Mouse (Mus musculus) forebrain, embryonic 16.5 days (tissue): ENCODE data around the gene Cnn3. TPM values are rescaled to one million over a fixed set of nuclear protein-coding genes. Genes with fewer than 3 reads are reported as not detected.
A peak's percentile ranks its signal among the peaks of the same experiment; 100 is the strongest.

Experiments
- ATAC-seq: fragments of 200-750 bp; cut with Nextera tagmentation; 2 replicates; pipeline ENCODE4 v1.8.0; 2017; ENCODE audit warnings: mild to moderate bottlenecking, moderate library complexity
- H3K27ac ChIP-seq: fragments of 300-500 bp; sonication (generic); 2 replicates; pipeline ENCODE4 v1.5.1; 2014; ENCODE audit warnings: low read length, control low read depth
- H3K27me3 ChIP-seq: fragments of 300-500 bp; sonication (generic); replicated peaks from 2 replicates; pipeline ENCODE4 v1.6.1; 2014; ENCODE audit warnings: low read length; ENCODE audit not compliant: control insufficient read depth, insufficient read depth
- H3K36me3 ChIP-seq: fragments of 300-500 bp; sonication (generic); 2 replicates; pipeline ENCODE4 v1.6.1; 2014; ENCODE audit not compliant: control insufficient read depth, insufficient read depth
- H3K4me1 ChIP-seq: fragments of 300-500 bp; sonication (generic); replicated peaks from 2 replicates; pipeline ENCODE4 v1.6.1; 2014; ENCODE audit warnings: low read length; ENCODE audit not compliant: control insufficient read depth, insufficient read depth
- H3K4me2 ChIP-seq: fragments of 300-500 bp; sonication (generic); 2 replicates; pipeline ENCODE4 v1.6.1; 2014; ENCODE audit warnings: mild to moderate bottlenecking, low read length, control low read depth
- H3K4me3 ChIP-seq: fragments of 300-500 bp; sonication (generic); replicated peaks from 2 replicates; pipeline ENCODE4 v1.5.1; 2014; ENCODE audit warnings: mild to moderate bottlenecking, low read length, control low read depth
- H3K9ac ChIP-seq: fragments of 300-500 bp; sonication (generic); replicated peaks from 2 replicates; pipeline ENCODE4 v1.6.1; 2014; ENCODE audit warnings: low read depth, low read length, control low read depth
- H3K9me3 ChIP-seq: fragments of 300-500 bp; sonication (generic); 2 replicates; pipeline ENCODE4 v1.6.1; 2016; ENCODE audit warnings: low read length; ENCODE audit not compliant: control insufficient read depth
- WGBS: fragments of 180-500 bp; shearing (Covaris S2); extraction: QIAGEN DNeasy Blood & Tissue Kit; methylation state at CpG from one replicate; pipeline ENCODE4 v1.1.7; 2014; 5-methylcytosine and 5-hydroxymethylcytosine counted together
- polyA plus RNA-seq: library from polyadenylated mRNA; unstranded; fragments of >200 nt; fragmentation: Nextera tagmentation; extraction: Ambion mirVana; gene quantifications from 2 replicates; pipeline ENCODE4 v1.2.1, GENCODE M21; 2015

Gene Cnn3
- polyA plus RNA-seq, 1 experiment from 2014 or later = 554 TPM

GRCm38 (mm10) chr3:121469185-121469975, 43.1 kb downstream of the Cnn3 start:
- Histone ChIP-seq H3K9me3 (no peaks in the 10 kb centered on the region), H3K4me1 (peaks cover 17% of the 10 kb centered on the region), H3K27ac (no peak overlapping the region), H3K4me2 (no peak overlapping the region), H3K4me3 (no peak overlapping the region), H3K27me3 (no peaks in the 10 kb centered on the region), H3K9ac (no peak overlapping the region), H3K36me3 (no peaks in the 10 kb centered on the region)
- ATAC-seq = peak; percentile 75
- WGBS = 5% methylated on average over 13 of the region's 13 CpGs

GRCm38 (mm10) chr3:121471703-121472102, 45.4 kb downstream of the Cnn3 start:
- WGBS = 76% methylated on average over 11 of the region's 11 CpGs
- Histone ChIP-seq H3K9ac (no peak overlapping the region), H3K27me3 (no peaks in the 10 kb centered on the region), H3K36me3 (no peaks in the 10 kb centered on the region), H3K4me2 (no peak overlapping the region), H3K4me1 (peaks cover 9% of the 10 kb centered on the region), H3K4me3 (no peak overlapping the region), H3K27ac (no peak overlapping the region), H3K9me3 (no peaks in the 10 kb centered on the region)
- no peak for ATAC-seq

GRCm38 (mm10) chr3:121474738-121475137, 48.4 kb downstream of the Cnn3 start:
- Histone ChIP-seq H3K9me3 (no peaks in the 10 kb centered on the region), H3K27ac (no peak overlapping the region), H3K4me2 (no peak overlapping the region), H3K36me3 (no peaks in the 10 kb centered on the region), H3K4me1 (no peaks in the 10 kb centered on the region; the same call in 1 of the 2 replicates), H3K4me3 (no peak overlapping the region), H3K27me3 (no peaks in the 10 kb centered on the region), H3K9ac (no peak overlapping the region)
- no peak for ATAC-seq
- WGBS = 69% methylated on average over 3 of the region's 3 CpGs

GRCm38 (mm10) chr3:121480030-121480960, 54.0 kb downstream of the Cnn3 start:
- H3K27ac ChIP-seq = peak overlapping the region; percentile 78
- 32% methylated on average over 26 of the region's 26 CpGs for WGBS
- H3K9ac ChIP-seq = no peak overlapping the region

GRCm38 (mm10) chr3:121480961-121481436, 54.7 kb downstream of the Cnn3 start:
- peak; percentile 82 for ATAC-seq
- Histone ChIP-seq H3K27me3 (no peaks in the 10 kb centered on the region), H3K9ac (no peak overlapping the region), H3K36me3 (no peaks in the 10 kb centered on the region), H3K4me2 (no peak overlapping the region), H3K4me1 (peaks cover 24% of the 10 kb centered on the region), H3K27ac (peak overlapping the region; percentile 37; the same call in 1 of the 2 replicates), H3K4me3 (no peak overlapping the region), H3K9me3 (no peaks in the 10 kb centered on the region)
- WGBS = 37% methylated on average over 5 of the region's 8 CpGs

More at GRCm38 (mm10) chr3:121480030-121480960, 54.0 kb downstream of the Cnn3 start:
- no peaks in the 10 kb centered on the region for H3K27me3 ChIP-seq
- H3K9me3 ChIP-seq = no peaks in the 10 kb centered on the region
- H3K4me1 ChIP-seq = peaks cover 24% of the 10 kb centered on the region
- no peak overlapping the region for H3K4me2 ChIP-seq
- no peaks in the 10 kb centered on the region for H3K36me3 ChIP-seq
- peak; percentile 64 for ATAC-seq
- no peak overlapping the region for H3K4me3 ChIP-seq

- 54% methylated on average over 6 of the region's 6 CpGs for WGBS
- no peak for ATAC-seq
- H3K27ac ChIP-seq = peak overlapping the region; percentile 37; the same call in 1 of the 2 replicates
Measured at GRCm38 (mm10) chr3:121481564-121481963, 55.3 kb downstream of the Cnn3 start.

GRCm38 (mm10) chr3:121483266-121484161, 57.2 kb downstream of the Cnn3 start:
- Histone ChIP-seq H3K4me2 (no peak overlapping the region), H3K9me3 (no peaks in the 10 kb centered on the region), H3K4me1 (peaks cover 24% of the 10 kb centered on the region), H3K36me3 (no peaks in the 10 kb centered on the region), H3K9ac (0 out of 2 replicates have a peak overlapping the region, but pooled peaks have one; percentile 22), H3K27ac (no peak overlapping the region), H3K4me3 (no peak overlapping the region), H3K27me3 (no peaks in the 10 kb centered on the region)
- no peak for ATAC-seq
- 50% methylated on average over 25 of the region's 25 CpGs for WGBS

More at GRCm38 (mm10) chr3:121481564-121481963, 55.3 kb downstream of the Cnn3 start:
- Histone ChIP-seq H3K36me3 (no peaks in the 10 kb centered on the region), H3K4me1 (peaks cover 24% of the 10 kb centered on the region), H3K4me2 (no peak overlapping the region), H3K9ac (no peak overlapping the region), H3K4me3 (no peak overlapping the region), H3K9me3 (no peaks in the 10 kb centered on the region), H3K27me3 (no peaks in the 10 kb centered on the region)

- no peak overlapping the region for H3K9ac ChIP-seq
- no peaks in the 10 kb centered on the region for H3K27me3 ChIP-seq
- peaks cover 32% of the 10 kb centered on the region for H3K4me1 ChIP-seq
- ATAC-seq = no peak
- 20% methylated on average over 2 of the region's 2 CpGs for WGBS
- no peaks in the 10 kb centered on the region for H3K9me3 ChIP-seq
- H3K27ac ChIP-seq = no peak overlapping the region
- H3K4me2 ChIP-seq = no peak overlapping the region
- no peaks in the 10 kb centered on the region for H3K36me3 ChIP-seq
- no peak overlapping the region for H3K4me3 ChIP-seq
Measured at GRCm38 (mm10) chr3:121485201-121485600, 58.9 kb downstream of the Cnn3 start.
